Mouse (Mus musculus): ENCODE results near the gene Msrb3. TPM values are rescaled to one million over a fixed set of nuclear protein-coding genes. Genes with fewer than 3 reads are reported as not detected.

Gene Msrb3
- total RNA-seq, 1 experiment from 2014 or later = not detected

GRCm38 (mm10) chr10:120826795-120827669, 71.9 kb downstream of the Msrb3 start:
- ATAC-seq (ENCODE audit: extremely low read depth, insufficient number of reproducible peaks, low FRiP score, poor library complexity, severe bottlenecking) = peak; percentile 77; the same call in 1 of the 2 replicates

- peak; percentile 57; the same call in 1 of the 2 replicates for ATAC-seq (ENCODE audit: extremely low read depth, insufficient number of reproducible peaks, low FRiP score, poor library complexity, severe bottlenecking)
These were observed 72.5 kb downstream of the Msrb3 start for GRCm38 (mm10) chr10:120826381-120826780.

GRCm38 (mm10) chr10:120825594-120825993, 73.3 kb downstream of the Msrb3 start:
- no peak for ATAC-seq (ENCODE audit: extremely low read depth, insufficient number of reproducible peaks, low FRiP score, poor library complexity, severe bottlenecking)

- ATAC-seq (ENCODE audit: extremely low read depth, insufficient number of reproducible peaks, low FRiP score, poor library complexity, severe bottlenecking) = no peak
These were observed 77.2 kb downstream of the Msrb3 start for GRCm38 (mm10) chr10:120821491-120822358.

GRCm38 (mm10) chr10:120820781-120821300, 78.1 kb downstream of the Msrb3 start:
- ATAC-seq (ENCODE audit: extremely low read depth, insufficient number of reproducible peaks, low FRiP score, poor library complexity, severe bottlenecking) = no peak

GRCm38 (mm10) chr10:120815290-120815689, 83.6 kb downstream of the Msrb3 start:
- ATAC-seq (ENCODE audit: extremely low read depth, insufficient number of reproducible peaks, low FRiP score, poor library complexity, severe bottlenecking) = peak; percentile 88

GRCm38 (mm10) chr10:120811796-120812443, 87.0 kb downstream of the Msrb3 start:
- no peak for ATAC-seq (ENCODE audit: extremely low read depth, insufficient number of reproducible peaks, low FRiP score, poor library complexity, severe bottlenecking)

- no peak for ATAC-seq (ENCODE audit: extremely low read depth, insufficient number of reproducible peaks, low FRiP score, poor library complexity, severe bottlenecking)
These were observed 87.9 kb downstream of the Msrb3 start for GRCm38 (mm10) chr10:120810832-120811571.

- no peak for ATAC-seq (ENCODE audit: extremely low read depth, insufficient number of reproducible peaks, low FRiP score, poor library complexity, severe bottlenecking)
These were observed 88.7 kb downstream of the Msrb3 start for GRCm38 (mm10) chr10:120810053-120810696.

GRCm38 (mm10) chr10:120808167-120808566, 90.7 kb downstream of the Msrb3 start:
- no peak for ATAC-seq (ENCODE audit: extremely low read depth, insufficient number of reproducible peaks, low FRiP score, poor library complexity, severe bottlenecking)

GRCm38 (mm10) chr10:120801127-120801526, 97.8 kb downstream of the Msrb3 start:
- ATAC-seq (ENCODE audit: extremely low read depth, insufficient number of reproducible peaks, low FRiP score, poor library complexity, severe bottlenecking) = no peak

GRCm38 (mm10) chr10:120799479-120799878, 99.4 kb downstream of the Msrb3 start:
- ATAC-seq (ENCODE audit: extremely low read depth, insufficient number of reproducible peaks, low FRiP score, poor library complexity, severe bottlenecking) = no peak

GRCm38 (mm10) chr10:120796749-120797148, 102.2 kb downstream of the Msrb3 start:
- no peak for ATAC-seq (ENCODE audit: extremely low read depth, insufficient number of reproducible peaks, low FRiP score, poor library complexity, severe bottlenecking)

- no peak for ATAC-seq (ENCODE audit: extremely low read depth, insufficient number of reproducible peaks, low FRiP score, poor library complexity, severe bottlenecking)
These were observed 104.5 kb downstream of the Msrb3 start for GRCm38 (mm10) chr10:120794391-120794817.

- no peak for ATAC-seq (ENCODE audit: extremely low read depth, insufficient number of reproducible peaks, low FRiP score, poor library complexity, severe bottlenecking)
These were observed 106.6 kb downstream of the Msrb3 start for GRCm38 (mm10) chr10:120792191-120792765.

- ATAC-seq (ENCODE audit: extremely low read depth, insufficient number of reproducible peaks, low FRiP score, poor library complexity, severe bottlenecking) = no peak
These were observed 107.5 kb downstream of the Msrb3 start for GRCm38 (mm10) chr10:120791438-120791837.

GRCm38 (mm10) chr10:120787202-120787601, 111.7 kb downstream of the Msrb3 start:
- no peak for ATAC-seq (ENCODE audit: extremely low read depth, insufficient number of reproducible peaks, low FRiP score, poor library complexity, severe bottlenecking)
